Mouse (Mus musculus): Measurements from ENCODE around the gene Comp. TPM values are rescaled to one million over a fixed set of nuclear protein-coding genes. Genes with fewer than 3 reads are reported as not detected.

Gene Comp
- total RNA-seq (2015) (not detected in 2 replicates), total RNA-seq (2017) (0.07 TPM in 1 of 2 replicates, not detected in the other)

DNA sequence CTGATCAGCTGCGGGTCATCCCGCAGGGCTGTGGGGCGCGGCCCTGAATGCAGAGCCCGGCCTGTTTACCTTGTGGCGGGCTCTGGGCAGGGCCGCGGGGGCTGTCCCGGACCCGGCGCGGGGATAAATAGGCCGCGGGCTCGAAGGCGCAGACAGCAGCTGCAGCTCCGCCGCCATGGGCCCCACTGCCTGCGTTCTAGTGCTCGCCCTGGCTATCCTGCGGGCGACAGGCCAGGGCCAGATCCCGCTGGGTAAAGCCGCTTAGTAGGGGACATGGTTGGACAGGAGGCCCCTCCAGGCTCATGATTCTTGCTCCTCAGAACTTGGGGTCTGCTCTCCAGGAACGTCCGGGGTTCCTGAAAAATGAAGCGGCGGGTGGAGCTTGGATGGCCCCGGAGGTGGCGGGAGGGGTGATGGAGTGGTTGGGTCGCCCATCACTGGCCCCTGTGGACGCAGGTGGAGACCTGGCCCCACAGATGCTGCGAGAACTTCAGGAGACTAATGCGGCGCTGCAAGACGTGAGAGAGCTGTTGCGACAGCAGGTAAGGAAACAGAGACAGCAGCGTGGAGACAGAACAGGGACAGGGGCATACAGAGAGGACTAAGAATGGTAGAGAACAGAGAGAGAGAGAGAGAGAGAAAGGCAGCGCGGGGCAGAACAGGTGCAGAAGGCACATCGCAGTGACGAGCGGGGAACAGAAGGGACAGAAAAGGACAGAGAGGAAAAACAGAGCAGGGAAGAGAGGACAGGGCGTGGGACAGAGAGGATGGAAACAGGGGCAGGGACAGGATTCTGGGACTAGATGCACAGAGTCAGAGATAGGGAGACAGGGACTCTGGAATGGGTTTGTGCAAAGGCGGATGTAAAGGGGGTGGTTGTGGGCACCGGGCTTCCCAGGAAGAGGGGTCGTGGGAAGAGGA lies at the start of gene Comp:
TSS of gene Comp (plus strand) at position 162 of the 921 bp plus-strand sequence.
- ATAC-seq (replicated peaks; ENCODE audit: poor library complexity), result no peak

DNA sequence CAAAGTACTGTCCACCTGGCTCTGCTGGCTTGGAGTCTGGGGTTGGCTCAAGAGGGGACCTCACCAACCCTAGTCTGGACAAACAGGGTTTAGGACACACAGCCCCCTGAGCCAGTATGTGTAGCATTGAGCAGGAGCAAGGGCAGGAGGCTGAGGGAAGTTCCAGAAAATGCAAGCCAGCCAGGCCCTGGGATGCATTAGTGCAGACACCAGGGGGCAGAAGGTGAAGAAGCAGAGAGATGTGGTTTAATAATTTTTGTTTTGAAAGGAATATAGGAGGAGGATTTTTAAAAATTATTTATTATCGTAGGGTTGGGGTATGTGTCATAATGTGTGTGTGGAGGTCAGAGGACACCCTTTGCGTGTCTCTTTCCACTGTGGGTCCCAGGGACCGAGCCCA lies 49.6 kb upstream of the Comp start:
- 0 out of 2 replicates have a peak, but pooled peaks have one; percentile 26 for ATAC-seq (replicated peaks; ENCODE audit: poor library complexity)

- ATAC-seq (replicated peaks; ENCODE audit: poor library complexity), result peak; percentile 69
Measured at GRCm38 (mm10) chr8:70327512-70327911, 45.8 kb upstream of the Comp start.

- no peak for ATAC-seq (replicated peaks; ENCODE audit: poor library complexity)
Measured at GRCm38 (mm10) chr8:70329124-70329834, 44.1 kb upstream of the Comp start, which contains the start of gene Gdf1. Gene Gdf1 (plus strand): TSS chr8:70329817.

DNA sequence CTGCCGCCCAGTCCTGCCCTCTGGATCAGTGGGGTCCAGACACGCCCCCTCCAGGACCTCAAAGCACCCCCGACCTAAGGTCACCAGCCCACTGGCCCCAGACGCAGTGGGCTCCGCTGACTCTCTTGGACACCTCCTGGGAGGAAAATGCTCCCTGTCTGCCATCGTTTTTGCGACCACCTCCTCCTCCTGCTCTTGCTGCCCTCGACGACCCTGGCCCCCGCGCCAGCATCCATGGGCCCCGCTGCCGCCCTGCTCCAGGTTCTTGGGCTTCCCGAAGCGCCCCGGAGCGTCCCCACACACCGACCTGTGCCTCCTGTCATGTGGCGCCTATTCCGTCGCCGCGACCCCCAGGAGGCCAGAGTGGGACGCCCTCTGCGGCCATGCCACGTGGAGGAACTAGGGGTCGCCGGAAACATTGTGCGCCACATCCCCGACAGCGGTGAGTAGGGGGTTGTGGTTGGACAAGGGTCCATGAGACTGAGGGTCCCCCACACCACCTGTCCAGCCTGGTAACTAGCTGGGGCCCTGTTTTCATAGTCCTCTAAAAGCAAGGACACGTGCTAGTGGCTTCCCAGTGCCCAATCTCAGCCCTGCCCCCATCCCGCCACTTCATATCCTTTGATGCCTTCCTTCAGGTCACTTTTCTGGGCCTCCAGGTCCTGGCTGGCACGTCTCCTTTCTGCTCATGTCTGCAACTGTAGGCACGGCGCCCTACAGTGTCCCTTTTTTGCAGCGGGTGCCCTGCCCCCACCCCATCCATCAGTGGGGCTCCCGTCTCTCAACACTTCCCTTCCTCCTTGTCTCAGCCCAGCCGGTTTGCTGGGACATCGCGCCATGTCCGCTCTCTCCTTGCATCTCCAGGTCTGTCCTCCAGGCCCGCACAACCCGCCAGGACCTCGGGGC lies 43.3 kb upstream of the Comp start:
- ATAC-seq (replicated peaks; ENCODE audit: poor library complexity), result no peak

DNA sequence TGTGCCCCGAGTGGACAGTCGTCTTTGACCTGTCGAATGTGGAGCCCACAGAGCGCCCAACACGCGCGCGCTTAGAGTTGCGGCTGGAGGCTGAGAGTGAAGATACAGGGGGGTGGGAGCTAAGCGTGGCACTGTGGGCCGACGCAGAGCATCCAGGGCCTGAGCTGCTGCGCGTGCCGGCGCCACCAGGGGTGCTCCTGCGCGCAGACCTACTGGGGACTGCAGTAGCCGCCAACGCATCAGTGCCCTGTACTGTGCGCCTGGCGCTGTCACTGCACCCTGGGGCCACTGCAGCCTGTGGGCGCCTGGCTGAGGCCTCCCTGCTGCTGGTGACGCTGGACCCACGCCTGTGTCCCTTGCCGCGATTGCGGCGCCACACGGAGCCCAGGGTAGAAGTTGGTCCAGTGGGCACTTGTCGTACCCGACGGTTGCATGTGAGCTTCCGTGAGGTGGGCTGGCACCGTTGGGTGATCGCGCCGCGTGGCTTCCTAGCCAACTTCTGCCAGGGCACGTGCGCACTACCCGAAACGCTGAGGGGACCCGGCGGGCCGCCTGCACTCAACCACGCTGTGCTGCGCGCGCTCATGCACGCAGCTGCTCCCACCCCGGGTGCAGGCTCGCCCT lies 42.5 kb upstream of the Comp start:
- peak; percentile 45 for ATAC-seq (replicated peaks; ENCODE audit: poor library complexity)

DNA sequence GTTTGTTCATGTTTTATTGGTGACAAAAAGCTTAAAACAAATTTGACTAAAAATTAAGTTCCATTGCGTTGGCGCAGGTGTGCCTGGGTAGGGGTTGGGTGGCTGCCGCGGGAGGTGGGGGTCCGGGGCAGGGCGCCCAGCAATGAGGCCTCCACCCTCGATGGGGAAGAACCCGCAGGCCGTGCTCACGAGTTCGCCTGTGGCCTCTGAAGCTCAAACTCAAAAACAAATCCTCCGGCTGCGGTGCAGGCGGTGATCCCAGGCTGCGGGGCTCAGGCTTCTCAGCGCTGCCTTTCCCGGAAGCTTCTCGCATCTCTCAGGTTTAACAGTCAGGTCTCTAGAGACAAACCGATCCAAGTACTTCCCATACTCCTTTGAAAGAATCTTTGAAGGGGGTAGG lies 41.8 kb upstream of the Comp start:
- ATAC-seq (replicated peaks; ENCODE audit: poor library complexity), result no peak

- ATAC-seq (replicated peaks; ENCODE audit: poor library complexity), result 0 out of 2 replicates have a peak, but pooled peaks have one; percentile 18
Measured at GRCm38 (mm10) chr8:70332070-70332877, 41.1 kb upstream of the Comp start.

GRCm38 (mm10) chr8:70332878-70333202 lies 40.5 kb upstream of the Comp start:
- ATAC-seq (replicated peaks; ENCODE audit: poor library complexity), result no peak

- no peak for ATAC-seq (replicated peaks; ENCODE audit: poor library complexity)
Measured at GRCm38 (mm10) chr8:70338931-70339330, 34.4 kb upstream of the Comp start.

- ATAC-seq (replicated peaks; ENCODE audit: poor library complexity), result no peak
Measured at GRCm38 (mm10) chr8:70340659-70341058, 32.7 kb upstream of the Comp start.

- no peak; the same call in 1 of the 2 replicates for ATAC-seq (replicated peaks; ENCODE audit: poor library complexity)
Measured at GRCm38 (mm10) chr8:70342007-70342406, 31.4 kb upstream of the Comp start.

GRCm38 (mm10) chr8:70343076-70343475 lies 30.3 kb upstream of the Comp start:
- ATAC-seq (replicated peaks; ENCODE audit: poor library complexity), result no peak

DNA sequence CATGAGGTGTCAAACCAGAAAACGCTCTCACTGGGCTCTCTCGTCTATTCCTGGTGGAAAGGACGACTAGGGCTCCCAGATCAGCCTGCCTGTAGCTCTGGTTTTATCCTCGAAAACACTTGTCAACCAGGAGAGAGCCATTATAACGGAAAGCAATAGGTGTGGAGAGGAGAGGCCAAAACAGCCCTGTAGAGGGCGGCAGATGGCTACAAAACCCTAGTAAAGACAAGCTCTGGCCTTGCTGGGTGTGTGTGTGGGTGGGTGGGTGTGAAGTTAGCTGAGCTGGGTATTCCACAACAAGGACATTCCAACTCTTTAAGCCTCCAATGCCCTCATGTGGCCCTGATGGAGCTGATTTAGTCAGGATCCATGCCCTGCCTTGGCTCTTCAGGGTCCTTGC lies 29.7 kb upstream of the Comp start:
- ATAC-seq (replicated peaks; ENCODE audit: poor library complexity), result peak; percentile 63

- ATAC-seq (replicated peaks; ENCODE audit: poor library complexity), result no peak
Measured at GRCm38 (mm10) chr8:70344279-70344678, 29.1 kb upstream of the Comp start.

GRCm38 (mm10) chr8:70347443-70347842 lies 25.9 kb upstream of the Comp start:
- no peak for ATAC-seq (replicated peaks; ENCODE audit: poor library complexity)

- ATAC-seq (replicated peaks; ENCODE audit: poor library complexity), result no peak
Measured at GRCm38 (mm10) chr8:70347860-70348420, 25.4 kb upstream of the Comp start.

GRCm38 (mm10) chr8:70351035-70351999 lies 22.0 kb upstream of the Comp start:
- ATAC-seq (replicated peaks; ENCODE audit: poor library complexity), result no peak
